Mouse (Mus musculus) adrenal gland, adult 2 months (tissue): ENCODE measurements around the gene Dip2b. TPM values are rescaled to one million over a fixed set of nuclear protein-coding genes. Genes with fewer than 3 reads are reported as not detected.
A peak's percentile ranks its signal among the peaks of the same experiment; 100 is the strongest.

ENCODE experiments used
- DNase-seq: peaks from one replicate; pipeline ENCODE4 v3.0.0; 2021
- polyA plus RNA-seq: library from polyadenylated mRNA; depleted of rRNA; stranded (reverse); fragments of >200 nt; gene quantifications from 2 replicates; pipeline ENCODE4 v1.2.3, GENCODE M21; 2012
- total RNA-seq, 2 experiments: library from RNA; stranded (reverse); gene quantifications; 2 replicates each; pipeline ENCODE4 v1.2.3; 2021

Gene Dip2b
- total and polyA plus RNA-seq, 3 experiments, result 4.7 to 14.6 (median 13.8) TPM

DNA sequence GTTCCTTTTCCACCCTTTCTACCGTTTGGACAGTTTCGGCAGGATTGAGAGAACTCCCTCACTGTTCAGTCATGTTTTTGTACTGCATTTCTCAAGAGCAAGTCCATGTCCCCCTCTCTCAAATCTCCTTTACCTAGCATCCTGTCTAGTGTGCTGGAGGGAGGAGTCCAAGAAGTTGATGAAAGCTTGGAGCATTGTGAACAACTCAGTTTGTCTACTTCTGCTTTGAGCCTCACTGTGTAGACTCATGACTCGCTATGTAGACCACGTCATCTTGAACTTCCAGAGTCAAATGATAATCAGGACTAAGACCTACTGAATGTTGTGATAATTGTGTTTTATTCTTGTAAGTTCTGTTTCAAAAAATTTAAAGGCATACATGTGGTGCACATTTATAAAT is 46.4 kb downstream of the Dip2b start:
- no peak for DNase-seq

DNA sequence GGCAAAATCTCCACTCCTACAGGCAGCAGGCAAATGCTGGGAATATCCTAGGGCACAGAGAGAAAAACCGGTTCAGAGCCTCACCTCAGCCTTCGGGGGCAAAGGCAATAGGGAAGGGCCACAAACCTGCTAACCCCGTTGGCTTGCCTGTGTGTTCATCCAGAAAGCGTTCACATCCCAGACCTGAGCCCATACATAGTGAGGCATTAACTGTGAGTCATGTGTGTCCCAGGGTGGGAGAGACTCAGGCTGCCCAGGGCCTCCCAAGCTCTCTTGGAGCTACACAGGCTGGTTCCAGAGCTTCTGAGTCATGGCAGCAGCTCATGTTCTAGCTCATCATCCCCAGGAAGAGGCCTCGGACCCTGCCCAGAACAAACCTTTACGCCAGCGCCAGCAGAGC is 49.6 kb downstream of the Dip2b start:
- DNase-seq, result no peak

DNA sequence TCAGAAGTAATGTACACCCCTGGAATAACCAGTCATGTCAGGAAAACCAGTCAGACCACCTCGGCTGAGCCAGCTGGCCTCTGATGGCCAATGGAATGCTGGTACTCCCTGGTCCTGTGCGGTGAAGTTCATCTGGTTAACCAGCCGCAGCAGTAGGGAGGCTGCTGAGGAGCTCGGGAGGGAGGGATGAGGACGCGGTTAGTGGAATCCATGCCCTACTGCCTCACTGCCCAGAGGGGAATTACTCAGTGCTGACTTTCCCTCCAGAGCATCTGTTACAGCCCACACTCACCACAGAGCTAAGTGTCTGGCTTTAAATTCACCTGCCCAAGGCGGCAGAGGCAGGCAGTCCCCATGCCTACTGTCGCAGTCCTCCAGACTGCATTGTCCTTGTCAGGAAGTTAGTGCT is 51.2 kb downstream of the Dip2b start:
- no peak for DNase-seq

DNA sequence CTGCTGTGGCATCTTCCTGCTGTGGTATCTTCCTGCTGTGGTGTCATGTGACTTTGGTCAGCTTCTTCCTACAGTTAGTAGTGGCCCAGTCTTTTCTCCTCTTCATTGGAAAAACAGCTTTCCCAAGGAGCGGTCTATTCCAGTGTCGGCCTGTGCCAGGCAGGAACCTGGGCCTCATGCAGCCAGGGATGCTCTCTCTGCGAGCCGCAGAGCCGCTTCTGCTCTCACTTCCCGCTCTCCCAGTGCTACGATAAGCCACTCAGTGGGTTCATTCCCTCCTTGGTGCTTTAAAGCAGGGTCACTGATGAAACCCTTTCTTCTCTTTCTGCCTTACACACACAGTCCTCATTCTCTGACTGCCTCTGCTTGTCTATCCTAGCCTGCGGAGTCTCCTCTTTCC is 53.4 kb downstream of the Dip2b start:
- no peak for DNase-seq

DNA sequence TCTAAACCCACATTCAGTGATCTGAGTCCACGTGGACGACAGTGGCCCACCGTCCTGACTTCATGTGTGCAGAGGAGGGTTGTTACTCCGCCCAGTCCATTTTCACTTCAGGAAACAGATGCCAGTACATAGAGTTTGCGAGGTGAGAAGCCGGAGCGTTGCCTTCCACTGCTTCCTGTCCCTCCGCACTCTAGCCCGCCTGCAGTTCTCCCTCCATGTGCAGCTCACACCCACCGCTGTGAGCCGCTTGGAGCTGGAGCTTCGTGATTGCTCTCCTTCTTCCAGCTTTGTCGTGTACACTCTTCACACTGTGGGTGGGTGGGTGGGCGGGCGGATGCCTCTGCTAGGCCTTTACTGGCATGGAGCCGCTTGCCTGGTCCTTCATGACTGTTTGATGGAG is 53.8 kb downstream of the Dip2b start:
- DNase-seq, result no peak

DNA sequence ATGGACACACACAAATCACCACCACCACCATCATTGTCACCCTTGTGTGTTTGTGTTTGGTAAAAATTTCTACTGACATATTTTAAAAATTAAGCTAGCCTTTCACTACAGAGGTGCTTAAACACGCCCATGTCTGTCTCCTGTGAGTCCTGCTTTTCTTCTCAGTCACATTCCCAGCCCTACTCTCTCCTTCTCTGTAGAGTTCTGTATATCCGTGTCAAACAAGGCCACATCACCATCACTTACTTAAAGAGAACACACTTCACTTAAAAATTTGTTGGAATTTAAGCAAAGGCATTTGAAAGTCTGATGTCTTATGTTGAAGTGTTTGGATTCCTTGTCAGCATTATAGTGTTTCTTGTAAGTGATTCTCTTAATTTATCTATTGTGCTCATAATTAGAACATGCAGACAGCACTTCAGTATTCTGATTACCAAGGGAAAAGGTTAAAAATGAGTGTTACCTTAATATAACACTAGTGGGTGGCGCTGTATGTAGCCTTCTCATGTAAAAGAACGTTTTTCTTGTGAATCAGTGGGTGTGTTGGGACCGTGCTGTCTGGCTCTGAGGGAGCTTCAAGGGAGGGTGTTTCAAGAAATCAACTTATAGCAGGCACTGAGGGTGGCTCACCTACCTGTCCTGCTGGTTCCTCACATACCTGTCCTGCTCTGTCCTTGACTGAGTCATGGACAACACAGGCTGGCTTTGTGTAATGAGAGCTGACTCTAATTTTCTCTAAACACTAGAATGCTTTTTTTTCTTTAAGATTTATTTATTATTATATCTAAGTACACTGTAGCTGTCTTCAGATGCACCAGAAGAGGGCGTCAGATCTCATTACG is 58.3 kb downstream of the Dip2b start:
- DNase-seq, result no peak

DNA sequence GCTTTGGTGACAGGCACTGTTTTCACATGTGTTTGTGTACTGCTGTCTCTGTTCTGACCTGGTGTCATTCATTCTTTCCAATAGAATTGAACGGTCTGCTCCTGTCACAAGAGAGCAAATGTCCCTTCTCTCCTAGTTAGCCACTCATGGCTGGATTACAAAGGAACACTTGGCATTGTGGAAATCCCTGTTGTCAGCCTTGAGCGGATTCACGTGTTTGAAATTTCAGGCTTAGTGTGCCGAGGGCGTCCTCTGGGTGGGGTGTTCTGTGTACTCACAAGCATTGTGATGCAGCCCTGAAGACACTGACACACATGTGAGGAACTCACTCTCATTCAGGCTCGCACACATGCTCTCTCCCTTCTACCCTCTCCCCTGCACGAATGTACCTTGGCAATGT is 61.9 kb downstream of the Dip2b start:
- DNase-seq, result peak; percentile 54

DNA sequence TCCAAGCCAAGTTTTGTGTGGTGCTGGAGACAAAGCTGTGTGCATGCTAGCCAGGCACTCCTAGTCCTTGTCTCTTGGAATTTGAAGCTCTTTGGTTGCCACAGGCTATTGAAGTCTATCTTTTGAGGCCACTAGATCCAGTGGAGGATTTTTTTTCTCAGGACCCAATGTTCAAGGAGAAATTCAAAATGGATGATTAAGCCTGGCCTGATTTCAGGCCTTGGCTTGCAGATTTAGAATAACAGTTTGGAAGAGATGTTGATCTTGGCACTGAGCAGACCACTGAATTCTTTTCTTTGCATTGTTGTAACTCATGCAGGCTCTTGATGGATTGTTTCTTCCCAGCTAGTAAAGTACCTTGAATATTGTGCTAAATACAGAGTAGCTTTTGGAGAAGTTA is 62.7 kb downstream of the Dip2b start:
- DNase-seq, result peak; percentile 54

DNA sequence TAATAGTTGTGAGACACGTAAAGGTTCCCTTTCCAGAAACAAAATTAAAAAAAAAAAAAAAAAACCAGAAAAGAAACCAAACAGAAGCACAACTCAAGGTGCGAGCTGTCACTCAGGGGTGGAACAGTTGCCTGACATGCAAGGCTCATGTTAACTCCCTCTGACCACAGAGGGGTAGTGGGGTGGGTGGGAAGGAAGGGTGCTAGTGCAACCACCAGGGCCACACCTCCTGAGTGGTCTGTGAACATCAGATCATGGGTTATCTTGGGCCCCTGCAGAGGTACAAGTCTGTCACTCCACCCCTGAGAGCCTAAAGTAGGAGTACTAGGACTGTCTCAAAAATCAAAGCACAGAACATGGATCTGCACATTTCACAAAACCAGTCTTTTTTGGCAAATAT is 65.7 kb downstream of the Dip2b start:
- DNase-seq, result no peak

DNA sequence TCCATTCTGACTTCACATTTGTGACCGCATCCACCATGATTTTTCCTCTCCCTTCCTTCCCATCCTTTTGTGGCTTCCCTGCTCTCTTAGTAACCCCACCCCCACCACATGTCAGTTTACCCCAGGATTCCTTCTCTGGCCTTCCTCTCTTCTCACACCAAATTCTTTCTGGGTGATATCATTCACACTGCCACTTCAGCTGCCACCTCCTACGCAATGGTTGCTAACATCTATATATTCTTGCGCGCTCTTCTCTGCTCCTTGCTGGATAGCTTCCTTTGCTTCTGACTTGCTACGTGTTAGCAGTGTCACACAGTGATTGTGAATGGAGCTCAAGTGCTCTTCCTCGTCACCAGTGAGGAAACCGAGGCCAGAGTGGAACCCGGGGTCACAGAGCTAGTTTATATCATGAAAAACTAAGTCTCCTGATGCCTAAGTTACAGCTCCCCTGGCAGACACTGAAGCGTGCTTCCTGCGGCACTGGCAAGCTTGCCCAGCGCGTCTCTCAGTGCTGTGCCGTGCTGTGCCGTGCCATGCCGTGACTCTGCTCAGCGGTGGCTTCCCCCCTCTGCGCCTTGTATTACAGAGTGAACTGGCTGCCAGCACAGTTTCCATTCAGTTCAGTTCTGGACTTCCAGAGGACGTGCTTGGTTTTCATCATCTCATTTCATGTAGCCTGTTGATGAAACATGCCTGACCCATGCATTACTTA is 69.8 kb downstream of the Dip2b start:
- DNase-seq, result no peak

DNA sequence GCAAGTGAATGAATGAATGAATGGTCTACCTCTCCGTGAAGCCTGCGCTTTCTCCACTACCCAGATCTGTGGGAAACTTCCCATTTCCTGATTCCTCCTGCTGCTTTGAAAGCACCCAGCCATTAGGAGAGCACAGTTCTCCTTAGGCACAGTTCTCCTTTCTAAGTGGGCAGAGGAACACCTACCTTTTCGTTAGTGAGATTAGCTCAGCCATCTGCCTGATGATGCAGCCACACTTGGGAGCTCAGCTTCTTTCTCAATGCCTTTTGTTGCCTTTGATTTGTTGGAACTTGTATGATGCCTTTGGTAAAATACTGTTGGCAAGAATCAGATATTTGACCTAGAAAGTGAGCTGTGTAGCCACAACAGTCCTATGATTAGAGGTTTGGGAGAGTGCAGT is 71.5 kb downstream of the Dip2b start:
- DNase-seq, result no peak

DNA sequence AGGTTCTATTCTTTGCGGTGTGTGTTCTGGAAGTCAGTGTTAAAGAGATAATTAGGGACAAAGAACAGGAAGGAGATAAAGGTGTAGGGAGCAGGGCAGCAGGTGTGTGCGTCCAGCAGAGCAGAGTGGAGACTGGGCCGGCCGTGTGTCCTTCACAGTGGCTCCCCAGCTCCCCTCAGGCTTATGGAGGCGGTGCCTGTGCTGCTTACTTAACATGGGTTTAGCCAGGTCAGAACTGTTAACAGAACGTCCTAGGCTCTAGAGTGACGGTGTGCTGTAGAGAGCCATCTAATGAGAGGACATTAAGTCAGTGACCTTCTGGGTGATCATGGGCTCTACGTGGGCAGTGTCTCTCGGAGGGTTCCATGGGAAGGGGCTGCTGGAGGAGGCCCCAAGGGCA is 73.4 kb downstream of the Dip2b start:
- DNase-seq, result no peak

DNA sequence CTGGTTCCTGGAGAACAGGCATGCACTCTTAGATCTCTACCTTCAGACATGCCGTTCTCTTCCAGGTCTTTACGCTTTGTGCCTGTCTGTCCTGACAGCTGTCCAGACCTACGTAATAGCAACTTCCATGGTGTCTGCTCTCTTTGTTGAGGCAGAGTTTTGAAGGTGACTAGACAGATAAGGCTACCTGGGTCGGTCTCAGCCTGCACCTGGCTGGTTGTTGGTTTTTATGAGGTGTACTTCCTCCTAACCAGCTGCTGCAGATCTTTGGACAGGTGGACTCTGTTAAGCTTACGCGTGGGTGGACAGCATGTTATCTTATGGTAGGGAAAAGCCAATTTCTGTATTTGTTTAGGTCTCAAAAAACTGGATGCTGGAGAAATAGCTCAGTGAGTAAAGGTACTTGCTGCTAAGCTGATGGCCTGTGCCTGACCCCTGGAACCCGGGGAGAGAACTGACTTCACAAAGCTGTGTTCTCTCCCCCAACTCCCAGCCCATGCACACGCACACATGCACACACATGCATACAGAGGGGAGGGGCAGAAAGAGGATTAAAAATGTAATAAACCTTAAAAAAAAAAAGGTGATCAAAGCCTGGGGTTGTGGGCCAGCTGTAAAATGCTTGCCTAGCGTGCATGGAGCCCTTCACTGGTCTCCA is 74.0 kb downstream of the Dip2b start:
- no peak for DNase-seq

DNA sequence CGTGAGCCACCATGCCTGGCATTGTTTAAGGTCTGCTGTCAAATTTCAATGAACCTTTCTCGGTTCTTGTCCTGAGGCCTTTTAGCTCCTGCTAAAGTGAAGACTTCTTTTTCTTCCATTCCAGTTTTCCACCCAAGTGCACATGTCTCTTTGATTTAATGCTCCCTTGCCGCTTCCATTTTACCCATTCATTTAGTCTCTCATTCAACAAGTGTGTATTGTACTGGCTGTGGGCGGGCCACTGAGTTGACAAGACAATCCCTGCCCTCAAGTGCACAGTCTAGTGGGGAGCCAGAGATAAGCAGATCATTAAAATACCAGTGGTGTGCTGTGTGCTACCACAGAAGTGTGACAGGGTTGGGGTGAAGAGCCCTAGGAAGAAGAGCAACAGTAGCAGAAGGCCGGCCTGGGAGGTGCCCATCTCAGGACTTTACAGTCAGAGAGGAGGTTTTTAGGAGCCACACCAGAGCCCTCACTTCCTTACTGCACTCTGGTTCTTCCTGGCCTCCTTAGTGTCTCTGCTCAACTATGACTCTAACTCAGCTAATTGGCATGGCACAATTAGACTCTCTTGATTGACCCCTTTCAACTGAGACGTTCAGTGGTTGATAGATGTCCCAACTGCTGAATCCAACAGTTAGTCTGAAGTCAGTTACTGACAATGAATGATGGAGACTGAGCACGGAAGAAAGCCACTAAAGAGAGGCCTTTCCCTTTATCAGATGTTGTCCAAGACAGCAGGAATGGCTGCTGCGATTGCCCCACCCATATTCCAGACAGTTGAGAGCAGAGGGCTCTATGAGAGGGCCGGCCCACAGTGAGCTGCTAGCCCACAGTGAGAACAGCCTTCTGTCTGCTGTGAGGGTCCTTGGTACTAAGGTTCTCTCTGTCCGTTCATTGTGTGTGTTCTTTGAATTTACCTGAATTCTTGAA is 75.1 kb downstream of the Dip2b start:
- DNase-seq, result no peak

DNA sequence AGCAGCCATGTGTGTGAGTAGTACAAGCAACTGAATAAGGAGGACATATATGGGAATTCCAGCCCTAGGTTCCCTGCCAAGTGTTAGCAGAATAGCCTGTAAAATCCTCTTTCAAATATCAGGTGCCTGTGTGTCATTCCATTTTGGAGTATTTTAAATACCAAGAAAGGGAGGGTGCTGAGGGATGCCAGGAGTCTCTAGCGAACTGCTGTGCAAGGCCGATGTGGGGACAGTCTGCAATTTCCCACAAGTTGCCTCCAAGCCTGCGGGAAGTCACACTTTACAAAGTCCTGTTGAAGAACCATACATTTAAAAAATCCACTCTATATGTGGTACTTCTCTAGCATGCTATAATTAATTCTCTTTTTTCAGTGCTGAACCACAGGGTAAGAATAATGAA is 77.0 kb downstream of the Dip2b start:
- no peak for DNase-seq

DNA sequence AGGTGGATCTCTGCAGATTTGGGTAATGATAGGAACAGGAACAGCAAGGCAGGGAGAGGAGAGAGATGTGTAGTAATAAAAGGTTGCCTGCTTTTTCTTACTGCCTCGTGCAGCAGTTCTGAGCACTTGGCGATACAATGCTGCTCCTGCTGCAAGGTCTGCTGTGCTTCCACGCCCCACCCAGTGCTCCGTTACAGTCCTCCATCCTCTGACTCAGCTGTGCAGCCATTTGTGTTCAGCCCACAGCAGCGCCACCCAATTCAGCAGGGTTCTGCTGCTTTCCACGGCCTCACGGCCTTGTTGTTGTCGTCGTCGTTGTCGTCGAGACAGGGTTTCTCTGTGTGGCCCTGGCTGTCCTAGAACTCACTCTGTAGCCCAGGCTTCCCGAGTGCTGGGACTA is 77.9 kb downstream of the Dip2b start:
- DNase-seq, result no peak

DNA sequence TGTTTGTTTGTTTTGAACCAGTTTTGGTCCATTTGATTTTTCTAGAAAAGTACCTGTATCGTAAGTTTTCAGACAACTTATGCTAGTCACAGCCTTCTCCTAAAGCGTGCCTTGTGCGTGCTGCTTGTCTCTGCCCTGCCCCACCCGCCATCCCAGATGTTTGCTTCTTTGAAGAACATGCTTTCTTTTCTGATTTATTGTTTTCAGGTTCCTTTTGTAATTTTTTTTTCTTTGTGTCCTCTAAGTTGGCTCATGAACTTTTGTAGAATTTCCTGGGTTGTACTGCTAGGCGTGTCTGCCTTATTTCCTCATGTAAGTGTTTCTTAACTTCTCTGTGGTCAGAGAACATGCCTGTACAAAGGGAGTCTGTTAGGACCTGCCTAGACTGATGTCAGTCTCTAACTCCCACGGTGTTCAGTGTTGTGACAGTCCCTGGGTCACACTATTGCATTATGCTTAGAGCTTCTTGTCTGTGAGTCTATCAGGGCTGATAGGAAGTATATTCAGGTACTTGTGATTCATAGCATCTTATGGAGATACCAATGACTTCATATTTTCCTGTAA is 80.8 kb downstream of the Dip2b start:
- DNase-seq, result no peak

DNA sequence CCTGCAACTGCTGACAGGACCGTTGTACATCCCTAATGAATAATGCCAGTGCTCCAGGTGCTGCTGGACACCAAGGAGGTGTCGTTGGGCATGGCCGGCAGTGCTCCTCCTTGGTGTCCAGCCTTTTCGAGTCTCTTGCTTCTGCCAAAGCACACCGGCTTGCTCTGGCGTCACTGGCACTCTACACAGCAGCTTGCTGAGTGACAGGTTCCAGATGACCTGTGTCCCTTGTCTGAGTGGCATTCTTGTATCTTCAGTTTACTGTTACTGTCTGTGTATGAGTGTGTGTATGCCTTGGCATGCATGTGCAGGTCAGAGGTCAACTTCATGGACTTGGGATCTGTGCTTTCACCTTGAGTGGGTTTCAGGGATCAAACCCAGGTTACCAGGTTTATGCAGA is 83.0 kb downstream of the Dip2b start:
- no peak for DNase-seq

DNA sequence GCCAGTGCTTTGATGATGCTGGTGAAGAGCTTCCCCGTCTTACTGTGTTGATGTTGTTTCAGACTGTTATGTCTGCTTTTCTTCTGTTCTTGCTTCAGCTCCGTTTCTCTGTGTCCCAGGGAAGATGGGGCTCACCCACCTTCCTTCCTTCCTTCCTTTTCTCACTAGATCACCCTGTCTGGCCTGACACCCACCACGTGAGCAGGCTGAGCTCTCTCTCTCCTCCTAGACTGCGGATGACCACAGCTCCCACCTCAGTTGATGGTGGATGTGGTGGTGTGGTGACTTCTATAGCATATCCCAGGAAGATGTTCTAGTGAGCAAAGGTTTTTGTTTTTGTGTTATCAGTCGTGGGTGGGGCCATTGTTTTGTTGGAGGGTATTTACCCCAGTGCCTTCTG is 85.4 kb downstream of the Dip2b start:
- DNase-seq, result no peak

DNA sequence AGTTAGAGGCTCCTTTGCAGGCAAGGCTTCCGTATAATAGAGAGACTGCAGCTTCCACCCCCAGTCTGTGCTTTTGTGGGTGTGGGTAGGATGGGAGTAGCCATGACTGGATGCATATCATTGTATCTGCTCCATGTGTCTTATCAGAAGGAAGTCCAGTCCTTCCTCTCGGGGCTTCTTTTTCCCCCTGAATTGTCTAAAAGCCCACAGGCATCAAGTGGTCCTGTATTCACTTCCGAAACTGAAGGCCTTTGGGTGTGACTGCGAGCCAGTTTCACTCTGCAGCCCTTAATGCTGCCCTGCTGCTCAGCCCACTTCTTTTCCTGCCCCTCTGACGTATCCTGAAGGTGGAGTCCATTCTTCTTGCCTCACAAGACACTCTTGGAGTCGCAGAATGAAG is 86.8 kb downstream of the Dip2b start:
- no peak for DNase-seq

DNA sequence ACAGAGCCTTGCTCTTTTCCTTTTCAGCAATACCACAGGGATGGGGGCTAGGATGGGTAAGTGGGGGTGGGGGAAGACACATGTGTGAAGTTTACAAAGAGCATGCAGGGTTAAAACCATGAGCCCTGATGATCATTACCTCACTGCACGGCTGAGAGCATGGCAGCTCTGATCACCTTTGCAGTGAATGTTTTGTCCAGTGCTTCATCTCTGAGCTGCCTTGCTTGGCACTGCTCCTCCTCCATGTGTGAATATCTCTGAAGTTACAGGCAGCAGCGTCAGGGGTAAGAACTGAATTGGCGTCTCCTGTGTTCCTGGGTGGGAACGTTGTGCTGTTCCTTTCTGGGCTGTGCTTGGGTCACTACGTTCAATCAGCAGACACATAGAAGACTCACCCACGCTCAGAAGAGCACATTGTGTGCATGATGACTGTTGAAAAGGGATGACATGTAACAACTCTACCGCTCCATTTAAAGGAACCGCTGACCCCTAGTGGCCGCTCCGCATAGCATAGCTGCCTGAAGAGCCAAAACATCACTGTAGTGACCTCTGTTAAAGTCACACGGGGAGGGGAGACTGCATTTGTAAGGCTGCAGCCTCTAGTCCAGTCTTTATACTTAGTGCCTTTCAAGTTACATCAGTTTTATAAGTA is 88.1 kb downstream of the Dip2b start:
- DNase-seq, result peak; percentile 88
